Mouse (Mus musculus): Measurements from ENCODE around the gene 2200002D01Rik. TPM values are rescaled to one million over a fixed set of nuclear protein-coding genes. Genes with fewer than 3 reads are reported as not detected.

The 2200002D01Rik gene
- total and polyA plus RNA-seq, 2 experiments from 2014 or later: 0.82 TPM; not detected in 1

DNA sequence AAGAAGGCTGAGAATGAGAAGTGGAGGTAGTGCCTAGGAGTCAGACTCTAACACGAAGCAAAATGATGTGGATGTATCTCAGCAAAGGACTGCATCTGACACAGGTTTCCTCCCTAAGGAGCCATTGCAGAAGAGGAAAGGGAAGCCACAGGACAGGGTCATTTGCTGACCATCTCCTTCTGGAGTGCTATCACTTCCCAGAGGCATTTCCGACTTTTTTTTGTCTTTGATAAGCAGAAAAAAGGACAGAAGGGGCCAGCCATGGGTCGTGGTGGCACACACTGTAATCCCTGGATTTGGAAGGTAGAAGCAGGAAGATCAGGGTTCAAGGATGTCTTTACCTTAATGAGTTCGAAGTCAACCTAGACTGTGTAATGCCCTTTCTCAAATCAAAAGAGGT lies 11.7 kb downstream of the 2200002D01Rik start:
- no peak overlapping the region for H3K9ac ChIP-seq
- peaks cover 11% of the 10 kb centered on the region for H3K27me3 ChIP-seq (ENCODE audit: insufficient read depth, low read length)
- H3K4me3 ChIP-seq (ENCODE audit: low read depth, low read length): no peak overlapping the region
- no peaks in the 10 kb centered on the region for H3K36me3 ChIP-seq (ENCODE audit: insufficient read depth)
- ATAC-seq (no peak), DNase-seq (no peak)
- no peaks in the 10 kb centered on the region for H3K9me3 ChIP-seq (ENCODE audit: low read length)
- no peak overlapping the region for H3K4me2 ChIP-seq (ENCODE audit: low read depth)
- H3K4me1 ChIP-seq (ENCODE audit: insufficient read depth): 0 out of 2 replicates have a peak, but pooled peaks cover 3% of the 10 kb centered on the region
- TF ChIP-seq CTCF (IDR thresholded peaks at IDR 0.05; ENCODE audit: low read depth): no peak
- no peak overlapping the region for H3K27ac ChIP-seq (ENCODE audit: low read depth, low read length)
- WGBS: 83% methylated on average over 4 of the region's 4 CpGs

- H3K4me1 ChIP-seq (ENCODE audit: insufficient read depth): 0 out of 2 replicates have a peak, but pooled peaks cover 3% of the 10 kb centered on the region
- no peak overlapping the region for H3K4me2 ChIP-seq (ENCODE audit: low read depth)
- 82% methylated on average over 5 of the region's 5 CpGs for WGBS
- no peak for DNase-seq
- H3K9me3 ChIP-seq (ENCODE audit: low read length): no peaks in the 10 kb centered on the region
- H3K36me3 ChIP-seq (ENCODE audit: insufficient read depth): no peaks in the 10 kb centered on the region
- no peak overlapping the region for H3K27ac ChIP-seq (ENCODE audit: low read depth, low read length)
- no peak overlapping the region for H3K4me3 ChIP-seq (ENCODE audit: low read depth, low read length)
- no peak for ATAC-seq
- peaks cover 13% of the 10 kb centered on the region for H3K27me3 ChIP-seq (ENCODE audit: insufficient read depth, low read length)
- H3K9ac ChIP-seq: no peak overlapping the region
- TF ChIP-seq CTCF (IDR thresholded peaks at IDR 0.05; ENCODE audit: low read depth): no peak; the same call in 1 of the 2 replicates
Observed at GRCm38 (mm10) chr7:29234661-29235060, 13.6 kb downstream of the 2200002D01Rik start.

GRCm38 (mm10) chr7:29233745-29234144 lies 14.5 kb downstream of the 2200002D01Rik start:
- ATAC-seq (no peak), DNase-seq (no peak)
- 62% methylated on average over 6 of the region's 6 CpGs for WGBS

DNA sequence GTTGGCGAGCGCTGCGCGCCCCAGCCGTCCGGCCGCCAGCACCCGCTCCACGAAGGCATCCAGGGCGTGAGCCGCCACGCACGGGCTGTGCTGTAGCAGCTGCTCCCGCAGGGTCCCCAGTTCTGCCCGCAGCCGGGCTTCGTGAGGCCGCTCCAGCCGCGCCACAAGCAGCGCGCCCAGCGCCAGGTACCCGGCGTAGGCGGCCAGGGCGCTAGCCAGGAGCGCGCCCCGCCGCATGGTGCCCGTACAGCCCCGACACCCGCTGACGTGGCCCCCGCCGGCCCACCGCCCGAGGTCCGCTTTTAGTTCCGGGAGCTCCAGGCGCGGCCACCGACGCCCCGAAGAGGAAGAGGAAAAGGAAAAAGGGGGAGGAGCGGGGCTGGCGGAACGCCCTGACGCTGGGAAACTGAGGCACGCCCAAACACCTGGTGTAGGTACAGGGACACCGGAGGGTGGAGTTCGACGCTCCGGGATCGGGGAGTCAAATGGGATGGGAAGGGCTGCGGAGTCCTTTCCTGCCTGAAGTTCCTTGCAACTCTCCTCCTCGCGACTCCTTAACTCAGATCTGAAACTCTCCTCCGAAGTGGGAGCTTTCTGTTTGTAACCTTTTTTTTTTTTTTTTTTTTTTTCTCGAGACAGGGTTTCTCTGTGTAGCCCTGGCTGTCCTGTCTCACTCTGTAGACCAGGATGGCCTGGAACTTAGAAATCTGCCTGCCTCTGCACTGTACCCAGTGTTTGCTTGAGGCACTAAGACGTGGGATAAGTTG lies 15.8 kb downstream of the 2200002D01Rik start, which contains the start of gene Kcnk6:
TSS of gene Kcnk6 (minus strand) at position 269 of the 767 bp plus-strand sequence.
- 1% methylated on average over 50 of the region's 62 CpGs for WGBS
- TF ChIP-seq CTCF (IDR thresholded peaks at IDR 0.05; ENCODE audit: low read depth): no peak
- Histone ChIP-seq H3K4me3 (ENCODE audit: low read depth, low read length) (peak within 1 kb of the TSS; percentile 40), H3K9ac (peak within 1 kb of the TSS; percentile 26), H3K36me3 (ENCODE audit: insufficient read depth) (no peaks in the 10 kb centered on the region), H3K27me3 (ENCODE audit: insufficient read depth, low read length) (peaks cover 13% of the 10 kb centered on the region), H3K4me1 (ENCODE audit: insufficient read depth) (no peaks in the 10 kb centered on the region), H3K27ac (ENCODE audit: low read depth, low read length) (no peak within 1 kb of the TSS), H3K4me2 (ENCODE audit: low read depth) (peak within 1 kb of the TSS; percentile 86), H3K9me3 (ENCODE audit: low read length) (no peaks in the 10 kb centered on the region)
- no peak for ATAC-seq
- no peak for DNase-seq

More at GRCm38 (mm10) chr7:29233745-29234144, 14.5 kb downstream of the 2200002D01Rik start:
- Histone ChIP-seq H3K4me1 (ENCODE audit: insufficient read depth) (0 out of 2 replicates have a peak, but pooled peaks cover 2% of the 10 kb centered on the region), H3K4me3 (ENCODE audit: low read depth, low read length) (no peak overlapping the region), H3K36me3 (ENCODE audit: insufficient read depth) (no peaks in the 10 kb centered on the region), H3K9me3 (ENCODE audit: low read length) (no peaks in the 10 kb centered on the region), H3K4me2 (ENCODE audit: low read depth) (no peak overlapping the region), H3K27me3 (ENCODE audit: insufficient read depth, low read length) (peaks cover 13% of the 10 kb centered on the region), H3K27ac (ENCODE audit: low read depth, low read length) (no peak overlapping the region), H3K9ac (no peak overlapping the region)
- no peak for TF ChIP-seq CTCF (IDR thresholded peaks at IDR 0.05; ENCODE audit: low read depth)

GRCm38 (mm10) chr7:29231517-29231916 lies 16.7 kb downstream of the 2200002D01Rik start:
- Histone ChIP-seq H3K27ac (ENCODE audit: low read depth, low read length) (no peak overlapping the region), H3K9ac (no peak overlapping the region), H3K4me3 (ENCODE audit: low read depth, low read length) (peak overlapping the region; percentile 40; the same call in 1 of the 2 replicates), H3K4me1 (ENCODE audit: insufficient read depth) (no peaks in the 10 kb centered on the region), H3K9me3 (ENCODE audit: low read length) (no peaks in the 10 kb centered on the region), H3K27me3 (ENCODE audit: insufficient read depth, low read length) (peaks cover 13% of the 10 kb centered on the region), H3K4me2 (ENCODE audit: low read depth) (peak overlapping the region; percentile 86; the same call in 1 of the 2 replicates), H3K36me3 (ENCODE audit: insufficient read depth) (no peaks in the 10 kb centered on the region)
- DNase-seq (no peak), ATAC-seq (no peak)
- 64% methylated on average over 3 of the region's 3 CpGs for WGBS
- no peak for TF ChIP-seq CTCF (IDR thresholded peaks at IDR 0.05; ENCODE audit: low read depth)

DNA sequence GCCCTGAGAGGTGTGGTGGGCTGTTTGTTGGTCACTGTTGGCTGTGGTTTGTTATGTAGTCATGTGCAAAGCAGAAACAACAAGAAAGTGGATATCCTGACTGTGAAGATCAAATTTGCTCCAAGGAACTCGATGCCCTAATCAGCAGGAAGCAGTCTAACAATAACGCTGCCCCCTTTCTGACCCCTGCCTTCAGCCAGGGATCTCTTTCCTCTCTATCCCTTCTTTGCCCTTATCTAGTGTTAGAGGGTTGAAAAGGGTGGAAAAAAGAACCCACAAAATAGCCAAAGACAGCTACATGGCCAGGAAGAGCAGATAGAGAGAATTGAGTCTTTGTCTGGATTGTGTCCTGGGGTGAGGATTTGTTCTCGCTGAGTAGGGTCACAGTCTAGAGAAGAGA lies 17.7 kb downstream of the 2200002D01Rik start:
- no peak for ATAC-seq
- TF ChIP-seq CTCF (IDR thresholded peaks at IDR 0.05; ENCODE audit: low read depth): no peak
- Histone ChIP-seq H3K27me3 (ENCODE audit: insufficient read depth, low read length) (peaks cover 13% of the 10 kb centered on the region), H3K9me3 (ENCODE audit: low read length) (no peaks in the 10 kb centered on the region), H3K9ac (no peak overlapping the region), H3K4me2 (ENCODE audit: low read depth) (no peak overlapping the region), H3K4me1 (ENCODE audit: insufficient read depth) (no peaks in the 10 kb centered on the region), H3K27ac (ENCODE audit: low read depth, low read length) (no peak overlapping the region), H3K4me3 (ENCODE audit: low read depth, low read length) (no peak overlapping the region), H3K36me3 (ENCODE audit: insufficient read depth) (no peaks in the 10 kb centered on the region)
- no peak for DNase-seq
- WGBS: 24% methylated on average over 3 of the region's 3 CpGs

DNA sequence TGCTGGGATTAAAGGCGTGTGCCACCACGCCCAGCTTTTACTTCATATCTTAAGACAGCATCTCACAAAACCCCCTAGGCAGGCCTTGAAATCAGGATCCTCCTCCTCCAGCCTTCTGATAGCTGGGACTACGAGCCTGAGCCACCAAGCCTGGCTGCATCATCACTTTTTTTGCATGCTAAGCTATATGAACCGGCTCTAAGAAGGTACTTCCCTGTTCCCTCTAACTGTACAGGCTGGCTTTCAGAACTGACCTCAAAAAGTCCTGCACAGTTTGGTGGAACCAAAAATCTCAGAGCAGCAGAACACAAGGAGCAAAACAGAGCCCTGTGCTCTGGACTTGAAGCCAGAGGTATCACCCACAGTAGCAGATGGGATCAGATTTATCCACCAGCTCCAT lies 20.1 kb downstream of the 2200002D01Rik start:
- no peak for TF ChIP-seq CTCF (IDR thresholded peaks at IDR 0.05; ENCODE audit: low read depth)

More for the DNA sequence above, 20.1 kb downstream of the 2200002D01Rik start:
- no peak overlapping the region for H3K4me3 ChIP-seq (ENCODE audit: low read depth, low read length)
- H3K36me3 ChIP-seq (ENCODE audit: insufficient read depth): no peaks in the 10 kb centered on the region
- no peak for ATAC-seq
- DNase-seq: no peak
- no peaks in the 10 kb centered on the region for H3K9me3 ChIP-seq (ENCODE audit: low read length)
- H3K4me2 ChIP-seq (ENCODE audit: low read depth): no peak overlapping the region
- peaks cover 12% of the 10 kb centered on the region for H3K27me3 ChIP-seq (ENCODE audit: insufficient read depth, low read length)
- WGBS: 79% methylated on average over 4 of the region's 4 CpGs
- no peak overlapping the region for H3K9ac ChIP-seq
- H3K4me1 ChIP-seq (ENCODE audit: insufficient read depth): peaks cover 6% of the 10 kb centered on the region; the same call in 1 of the 2 replicates
- no peak overlapping the region for H3K27ac ChIP-seq (ENCODE audit: low read depth, low read length)

Measured in forebrain, postnatal 0 days (tissue).